Mouse (Mus musculus) large intestine, adult 2 months (tissue): ENCODE measurements around the gene Gm10024. TPM values are rescaled to one million over a fixed set of nuclear protein-coding genes. Genes with fewer than 3 reads are reported as not detected.
"Not testable (repeated sequence)": the region's sequence is repeated elsewhere in the genome, so short reads cannot be mapped to it uniquely, and the experiment has no call there.

Experiments
- DNase-seq: peaks from one replicate; pipeline ENCODE4 v3.0.0-alpha.2; 2012; ENCODE audit warnings: low read depth, low spot score
- WGBS: fragments of 180-500 bp; shearing (Covaris S2); methylation state at CpG from one replicate; pipeline ENCODE4 v1.1.7; 2018; 5-methylcytosine and 5-hydroxymethylcytosine counted together
- polyA plus RNA-seq: library from polyadenylated mRNA; depleted of rRNA; stranded (reverse); fragments of >200 nt; gene quantifications from 2 replicates; pipeline ENCODE4 v1.2.3, GENCODE M21; 2012; rRNA removed

Gene Gm10024
- not detected in 2 replicates for polyA plus RNA-seq

GRCm38 (mm10) chr10:77711157-77711556 lies at the start of gene Gm10024:
Gm10024 (plus strand) TSS chr10:77711457.
- not testable (repeated sequence) for DNase-seq

- WGBS, result 48% methylated on average over 43 of the region's 43 CpGs
- no peak for DNase-seq
These were observed 47.1 kb upstream of the Gm10024 start for GRCm38 (mm10) chr10:77663949-77664665.

GRCm38 (mm10) chr10:77666342-77666741 lies 44.9 kb upstream of the Gm10024 start:
- WGBS, result 18% methylated on average over 8 of the region's 8 CpGs
- no peak for DNase-seq

- WGBS, result 63% methylated on average over 4 of the region's 4 CpGs
- no peak for DNase-seq
These were observed 43.9 kb upstream of the Gm10024 start for GRCm38 (mm10) chr10:77667402-77667801.

GRCm38 (mm10) chr10:77670710-77671109 lies 40.5 kb upstream of the Gm10024 start:
- 37% methylated on average over 4 of the region's 4 CpGs for WGBS
- no peak for DNase-seq

GRCm38 (mm10) chr10:77671519-77671918 lies 39.7 kb upstream of the Gm10024 start:
- DNase-seq, result no peak
- 21% methylated on average over 4 of the region's 4 CpGs for WGBS

GRCm38 (mm10) chr10:77673765-77674164 lies 37.5 kb upstream of the Gm10024 start:
- WGBS, result 64% methylated on average over 13 of the region's 13 CpGs
- no peak for DNase-seq

GRCm38 (mm10) chr10:77677562-77677961 lies 33.7 kb upstream of the Gm10024 start:
- under 1% methylated on average over 35 of the region's 35 CpGs for WGBS
- DNase-seq, result no peak

GRCm38 (mm10) chr10:77682994-77683393 lies 28.3 kb upstream of the Gm10024 start:
- no peak for DNase-seq
- WGBS, result 75% methylated on average over 7 of the region's 7 CpGs

- DNase-seq, result no peak
- 44% methylated on average over 8 of the region's 8 CpGs for WGBS
These were observed 27.1 kb upstream of the Gm10024 start for GRCm38 (mm10) chr10:77684181-77684580.

GRCm38 (mm10) chr10:77685895-77686664 lies 25.2 kb upstream of the Gm10024 start, which contains the start of gene Tspear:
Tspear (plus strand) TSS chr10:77686569.
- DNase-seq, result no peak
- 9% methylated on average over 22 of the region's 22 CpGs for WGBS

GRCm38 (mm10) chr10:77687021-77687420 lies 24.2 kb upstream of the Gm10024 start:
- 47% methylated on average over 10 of the region's 10 CpGs for WGBS
- DNase-seq, result no peak

- WGBS, result 37% methylated on average over 3 of the region's 3 CpGs
- DNase-seq, result not testable (repeated sequence)
These were observed 20.9 kb upstream of the Gm10024 start, which contains the start of gene Gm19402 for GRCm38 (mm10) chr10:77690356-77690807. Gm19402 (minus strand) TSS chr10:77690757.

- no peak for DNase-seq
- 40% methylated on average over 4 of the region's 4 CpGs for WGBS
These were observed 14.1 kb upstream of the Gm10024 start, which contains the start of gene Gm9508 for GRCm38 (mm10) chr10:77697133-77697532. Gm9508 (minus strand) TSS chr10:77697233.

- DNase-seq, result no peak
- 93% methylated on average over 1 of the region's 1 CpGs for WGBS
These were observed 4.9 kb upstream of the Gm10024 start, which contains the start of gene Gm10272 for GRCm38 (mm10) chr10:77706326-77706725. Gm10272 (plus strand) TSS chr10:77706626.

- WGBS, result 73% methylated on average over 3 of the region's 3 CpGs
- DNase-seq, result no peak
These were observed 1.4 kb upstream of the Gm10024 start for GRCm38 (mm10) chr10:77709831-77710230.

- no peak for DNase-seq
- 40% methylated on average over 4 of the region's 4 CpGs for WGBS
These were observed 2.5 kb downstream of the Gm10024 start for GRCm38 (mm10) chr10:77713734-77714133.

- DNase-seq, result no peak
- WGBS, result 72% methylated on average over 1 of the region's 1 CpGs
These were observed 4.2 kb downstream of the Gm10024 start, which contains the start of gene Gm10142 for GRCm38 (mm10) chr10:77715507-77715906. Gm10142 (plus strand) TSS chr10:77715807.

GRCm38 (mm10) chr10:77720299-77720698 lies 9.0 kb downstream of the Gm10024 start, which contains the start of gene Krtap12-1:
Krtap12-1 (plus strand) TSS chr10:77720599.
- WGBS, result 93% methylated on average over 1 of the region's 1 CpGs
- not testable (repeated sequence) for DNase-seq

GRCm38 (mm10) chr10:77724855-77725254 lies 13.6 kb downstream of the Gm10024 start:
- no peak for DNase-seq
- 74% methylated on average over 8 of the region's 8 CpGs for WGBS
